Mouse (Mus musculus): ENCODE measurements at regions not wholly inside any gene's neighbourhood (a gene's known extent, or its start where the extent isn't known, plus 50 kb on each side); places are given as distances from the start of the nearest gene placed in this dataset.

DNA sequence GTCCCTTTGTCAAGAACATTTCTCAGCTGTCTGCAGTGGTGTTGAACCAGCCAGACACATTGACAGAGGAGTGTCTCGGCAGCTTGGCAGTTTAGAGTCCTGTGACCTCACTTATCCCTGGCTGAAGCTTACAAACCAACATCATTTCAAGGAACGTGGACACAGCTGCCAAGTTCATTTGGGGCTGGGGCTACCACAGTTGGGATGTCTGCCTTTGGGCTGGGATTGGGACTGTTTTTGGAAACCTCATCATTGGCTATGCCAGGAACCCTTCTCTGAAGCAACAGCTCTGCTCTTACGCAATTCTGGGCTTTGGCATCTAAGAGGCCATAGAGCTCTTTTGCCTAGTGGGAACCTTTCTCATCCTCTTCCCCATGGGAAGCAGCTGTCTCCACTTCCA is 200.4 kb downstream of the Gm15262 start:
- ChIA-PET POLR2A (no interaction called here), CTCF (no interaction called here)

DNA sequence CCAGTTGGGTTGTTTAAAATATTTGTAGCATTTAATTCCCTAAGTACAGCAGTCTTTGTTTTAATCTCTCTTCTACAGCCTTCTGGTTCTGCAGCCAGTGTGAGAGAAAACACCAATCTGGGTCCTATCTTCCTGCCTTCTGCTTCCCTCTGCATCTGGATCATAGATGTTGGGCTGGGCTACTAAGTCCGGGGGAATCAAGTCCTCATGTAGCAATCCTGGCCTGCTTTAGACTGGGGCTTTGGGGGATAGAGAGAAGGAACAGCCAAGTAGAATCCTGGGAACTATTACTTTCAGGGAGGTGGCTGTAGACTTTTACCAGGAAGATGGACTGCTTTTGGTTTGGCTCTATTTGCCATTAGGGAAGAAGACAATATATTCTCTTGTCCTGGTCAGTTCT is 205.5 kb upstream of the Rai2 start:
- ChIA-PET CTCF (no interaction called here), POLR2A (no interaction called here)

DNA sequence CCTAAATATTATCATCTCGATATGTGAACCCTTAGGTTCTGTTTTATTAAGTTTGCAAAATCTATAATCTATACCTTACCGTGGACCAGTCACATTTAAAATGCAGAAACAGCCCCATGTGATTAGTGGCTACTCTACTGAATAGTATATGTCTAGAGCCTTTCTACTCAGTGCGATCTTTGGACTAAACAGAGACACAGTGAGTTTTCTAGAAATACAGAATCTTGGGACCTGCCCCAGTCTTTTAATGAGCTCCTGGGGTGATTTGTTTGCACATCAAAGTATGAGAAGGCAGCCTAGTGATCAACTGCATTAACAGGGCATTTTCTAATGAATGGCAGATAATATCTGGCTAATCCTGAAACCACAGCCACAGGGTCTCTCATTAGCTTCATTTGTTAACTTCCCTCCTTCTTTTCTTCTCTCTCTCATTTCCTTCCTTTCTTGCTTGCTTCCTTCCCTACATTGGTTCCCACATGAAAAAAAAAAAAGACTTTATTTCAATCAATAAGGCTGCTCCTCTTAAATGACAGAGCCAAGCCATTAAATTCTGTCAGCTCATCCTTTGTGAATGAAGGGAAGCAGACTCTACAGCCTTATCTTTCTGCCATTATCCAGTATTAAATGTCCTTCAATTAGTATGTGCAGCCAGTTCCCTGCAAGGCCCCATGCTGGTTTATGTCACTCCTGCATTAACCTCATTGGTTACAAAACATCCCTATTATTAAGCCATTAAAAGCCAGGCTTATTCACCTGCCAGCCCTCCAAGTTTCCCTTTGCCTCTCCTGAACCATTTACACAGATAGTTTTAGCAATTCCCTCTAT is 193.2 kb upstream of the Rai2 start:
- POLR2A ChIA-PET, result no interaction called here
- CTCF ChIA-PET, result interaction anchor here in 1 of 4 experiments (0.7 kb wide), 1 partner anchor 1372 kb away, joined by 3 read pairs; no protein-coding TSS in a partner anchor

DNA sequence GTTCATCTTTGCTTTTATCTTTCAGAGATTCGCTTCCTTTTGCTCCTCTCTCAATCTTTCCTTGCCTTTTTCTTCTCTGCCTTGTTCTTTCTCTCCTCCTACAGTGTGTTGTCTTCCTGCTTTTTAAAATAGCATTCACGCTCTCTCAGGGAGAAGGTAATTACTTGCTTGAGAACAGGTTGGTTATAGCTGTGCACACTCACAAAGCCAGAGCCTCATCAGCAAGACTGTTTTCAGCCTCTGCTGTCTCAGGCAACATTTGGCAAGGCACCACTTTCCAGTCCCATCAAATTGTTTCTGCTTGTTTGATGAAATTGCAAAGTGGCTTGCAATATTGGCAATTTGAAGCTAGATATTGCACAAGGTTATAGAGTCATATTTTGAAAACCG is 192.6 kb upstream of the Rai2 start:
- ChIA-PET POLR2A (no interaction called here), CTCF (no interaction called here)

DNA sequence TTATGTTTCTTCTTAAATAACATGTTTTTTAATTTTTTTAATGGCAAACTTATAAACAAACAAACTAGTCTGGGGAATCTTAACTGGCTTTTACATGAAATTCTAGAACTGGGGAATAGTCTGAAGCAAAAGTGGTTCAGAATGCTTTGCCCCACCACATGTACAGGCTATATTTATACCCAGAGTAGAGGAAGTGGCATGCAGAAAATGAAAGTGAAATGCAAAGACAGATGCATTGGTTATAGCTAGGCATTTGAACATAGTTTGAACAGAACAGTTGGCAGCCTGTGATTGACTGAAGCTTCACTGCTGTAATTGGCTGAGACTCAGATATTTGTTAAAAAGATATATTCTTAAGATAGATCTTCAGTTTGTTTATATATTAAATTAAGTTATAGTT is 179.6 kb upstream of the Rai2 start:
- ChIA-PET POLR2A (no interaction called here), CTCF (no interaction called here)

DNA sequence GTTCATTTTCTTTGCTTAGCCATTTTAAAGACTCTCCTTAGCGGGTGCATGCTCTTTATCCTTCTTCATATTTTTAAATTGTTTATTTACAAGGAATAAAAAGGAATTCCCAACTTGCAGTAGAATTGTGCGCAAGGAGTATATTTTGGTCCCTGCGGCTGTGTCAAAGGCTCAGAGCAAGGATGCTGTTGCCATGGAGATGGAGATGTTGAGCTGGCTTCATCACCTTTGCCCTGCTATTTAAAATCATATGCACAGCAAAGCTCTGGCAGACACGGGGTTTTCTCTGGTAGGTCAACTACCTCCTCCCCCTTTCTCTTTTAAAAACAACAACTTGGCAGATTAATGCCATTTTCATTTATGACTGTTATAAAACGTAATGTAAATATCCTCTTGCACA is 160.0 kb upstream of the Rai2 start:
- ChIA-PET CTCF (interaction anchor here in 1 of 4 experiments (0.6 kb wide), 1 partner anchor 1628 kb away, joined by 4 read pairs; no protein-coding TSS in a partner anchor), POLR2A (no interaction called here)

DNA sequence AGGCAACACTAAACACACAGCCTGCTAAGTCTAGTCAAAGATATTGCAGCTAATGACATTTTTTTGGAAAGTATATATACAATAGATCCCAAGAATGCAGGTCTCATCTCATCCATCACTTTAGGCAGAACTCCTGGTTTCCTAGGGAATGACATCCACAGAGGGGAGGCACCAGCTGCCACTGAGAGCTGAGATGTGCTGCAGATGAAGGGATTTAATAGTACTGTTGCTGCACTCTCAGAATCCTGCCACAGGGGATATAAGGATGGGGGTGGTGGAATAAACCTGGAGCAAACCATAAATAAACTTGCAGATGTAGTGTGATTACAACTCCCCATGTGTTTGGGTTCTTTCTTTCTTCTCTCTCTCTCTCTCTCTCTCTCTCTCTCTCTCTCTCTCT is 158.4 kb upstream of the Rai2 start:
- ChIA-PET POLR2A (no interaction called here), CTCF (no interaction called here)

DNA sequence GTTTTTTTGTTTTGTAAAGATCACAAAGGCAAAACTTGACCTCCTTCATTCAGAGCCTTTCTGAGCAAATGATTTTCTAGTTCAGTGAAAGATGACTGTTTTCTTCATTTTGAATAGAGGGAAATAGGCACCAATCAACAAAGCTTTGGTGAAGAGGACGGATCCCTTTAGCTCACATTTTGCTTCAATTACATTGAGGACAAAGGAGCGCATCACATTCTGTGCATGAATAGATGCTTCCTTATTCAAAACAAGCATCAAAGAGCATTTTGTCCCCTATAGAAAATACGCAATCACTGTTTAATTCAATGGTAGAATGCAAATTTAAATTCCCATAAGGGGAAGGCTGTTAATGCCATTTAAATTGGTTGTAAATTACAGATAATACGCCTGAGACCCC is 150.4 kb upstream of the Rai2 start:
- CTCF ChIA-PET, result no interaction called here
- POLR2A ChIA-PET, result no interaction called here

DNA sequence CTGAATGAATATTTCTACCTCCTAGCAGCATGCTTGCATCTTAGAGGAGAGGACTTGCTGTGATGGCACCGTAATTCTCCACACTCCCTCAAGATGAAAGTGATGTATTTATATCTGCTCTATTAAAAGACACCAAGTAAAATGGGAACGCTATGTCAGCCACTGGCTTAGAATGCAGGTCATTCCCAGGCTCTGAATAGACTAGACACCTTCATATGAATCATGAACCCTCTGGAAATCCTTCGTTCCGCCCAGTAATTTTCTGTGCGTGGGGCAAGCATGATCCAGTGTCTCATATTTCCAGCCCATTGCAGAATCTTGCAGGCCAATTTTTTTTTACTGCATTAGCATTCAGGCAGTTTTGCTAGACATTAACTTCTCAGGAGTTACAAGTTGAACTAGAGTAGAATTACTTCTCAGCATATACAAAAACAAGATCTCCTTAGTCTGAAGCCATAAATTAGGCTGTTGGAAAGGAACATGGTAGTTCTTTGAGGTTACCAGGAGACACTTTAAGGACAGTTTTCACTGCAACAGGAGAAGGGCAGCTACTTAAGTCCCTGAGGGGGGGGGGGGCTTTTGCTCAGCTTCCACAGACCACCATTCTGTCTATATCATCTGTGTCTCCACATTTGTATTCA is 134.7 kb upstream of the Rai2 start:
- CTCF ChIA-PET, result no interaction called here
- POLR2A ChIA-PET, result no interaction called here

DNA sequence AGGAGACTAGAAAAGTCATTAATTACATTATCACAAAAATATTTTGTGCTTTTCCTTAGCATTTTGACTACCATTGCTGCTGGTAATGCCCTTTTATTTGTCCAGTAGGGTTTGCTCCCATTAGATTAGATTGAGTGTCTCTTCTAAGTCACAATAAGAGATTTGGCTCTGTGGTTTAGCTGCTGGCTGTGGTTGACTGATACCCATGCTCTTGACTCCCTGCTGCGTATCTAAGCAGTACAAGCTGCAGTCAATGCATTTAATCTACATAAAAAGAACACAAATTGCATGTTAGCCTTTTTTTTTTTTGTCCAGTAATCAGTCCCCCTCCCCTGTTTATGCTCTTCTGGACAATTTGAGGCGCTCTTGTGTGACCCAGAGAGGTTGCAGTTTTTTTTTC is 133.0 kb upstream of the Rai2 start:
- CTCF ChIA-PET, result no interaction called here
- POLR2A ChIA-PET, result no interaction called here

DNA sequence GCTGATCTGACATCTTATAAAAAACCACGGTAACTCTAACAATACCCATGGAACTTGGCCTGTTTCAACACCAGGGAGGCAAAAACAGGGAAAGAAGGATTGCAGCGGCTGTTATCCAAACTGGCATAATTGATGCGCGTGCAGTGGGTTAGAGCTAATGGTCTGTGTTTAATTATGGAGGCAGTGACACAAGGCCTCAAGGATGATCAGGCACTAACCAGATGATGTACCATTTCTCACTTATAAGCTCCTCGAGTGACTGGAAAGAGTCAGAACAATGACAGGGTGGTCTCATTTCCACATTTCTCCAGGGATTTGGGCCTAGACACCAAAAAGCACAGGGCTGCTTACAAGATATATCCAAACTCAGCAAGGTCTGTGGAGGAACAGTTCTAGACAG is 83.0 kb upstream of the Rai2 start:
- CTCF ChIA-PET, result no interaction called here
- POLR2A ChIA-PET, result no interaction called here

DNA sequence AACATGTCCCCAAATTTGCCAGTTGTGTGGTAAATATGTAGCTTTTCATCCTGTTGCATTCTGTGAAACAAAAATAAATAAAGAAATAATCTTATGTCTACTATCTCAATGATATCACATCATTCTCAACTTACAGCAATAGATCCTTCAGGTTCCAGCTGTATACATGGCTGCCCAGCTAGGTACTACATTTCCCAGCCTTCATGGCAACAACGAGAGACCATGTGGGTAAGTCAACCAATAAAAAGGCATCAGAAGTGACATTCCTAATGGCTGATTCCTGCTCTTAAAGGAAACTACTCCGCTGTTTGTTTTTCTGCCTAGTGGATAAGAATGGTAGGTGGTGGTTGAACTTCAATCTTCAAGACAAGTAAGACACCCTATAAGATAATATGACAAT is 82.5 kb upstream of the Rai2 start:
- ChIA-PET POLR2A (no interaction called here), CTCF (no interaction called here)

DNA sequence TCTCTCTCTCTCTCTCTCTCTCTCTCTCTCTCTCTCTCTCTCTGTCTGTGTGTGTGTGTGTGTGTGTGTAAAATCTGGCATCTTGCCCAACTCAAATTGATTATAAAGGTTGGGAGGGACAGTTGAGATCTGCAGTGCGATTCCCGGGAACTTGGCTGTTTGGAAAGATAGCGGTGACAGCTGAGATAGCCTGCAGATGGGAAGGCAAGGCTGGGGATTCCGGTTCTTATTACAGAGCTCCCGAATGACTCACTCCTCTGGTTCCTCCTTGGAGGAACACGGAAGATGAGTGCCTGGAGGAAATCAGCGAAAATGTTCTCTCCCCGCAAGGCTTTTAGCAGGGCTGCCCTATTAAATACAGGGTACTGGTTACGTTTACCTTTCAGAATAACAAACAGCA is 81.2 kb upstream of the Rai2 start:
- ChIA-PET CTCF (no interaction called here), POLR2A (no interaction called here)

DNA sequence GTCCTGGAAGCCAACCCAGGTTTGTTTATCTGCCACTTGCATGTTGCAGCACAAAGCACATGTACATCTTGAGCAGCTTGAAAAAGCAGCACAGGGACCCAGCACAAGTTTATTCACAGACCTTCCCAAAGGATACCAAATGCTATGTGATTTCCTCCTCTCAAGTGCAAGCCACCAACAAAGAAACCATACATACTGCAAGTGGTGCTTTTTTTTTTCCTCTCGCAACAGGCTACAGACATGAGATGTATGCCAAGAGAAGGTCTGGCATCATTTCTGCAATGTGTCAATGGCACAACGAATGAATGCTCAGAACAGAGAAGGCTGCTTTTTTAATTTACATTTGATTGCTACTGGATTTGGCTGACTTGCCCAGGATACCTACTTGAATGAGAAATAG is 63.8 kb upstream of the Rai2 start:
- POLR2A ChIA-PET, result no interaction called here
- CTCF ChIA-PET, result no interaction called here

DNA sequence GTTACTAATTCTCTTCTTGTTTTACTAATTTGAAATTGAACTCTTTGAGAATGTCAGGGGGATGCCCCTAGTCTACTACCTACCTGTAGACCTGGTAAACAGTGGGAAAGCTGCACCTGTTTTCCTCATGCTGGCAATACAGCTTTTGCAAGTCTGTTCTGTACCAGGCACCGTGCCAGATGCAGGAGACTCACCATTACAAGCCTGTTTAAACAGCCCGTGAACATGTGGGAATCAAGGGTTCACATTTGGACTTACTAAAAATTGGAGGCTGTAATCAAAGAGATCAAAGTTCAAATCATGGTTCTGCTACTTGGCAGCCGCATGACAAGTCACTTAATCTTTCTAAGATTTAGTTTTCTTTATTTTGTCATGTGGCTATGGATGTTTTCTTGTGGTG is 56.8 kb upstream of the Rai2 start:
- POLR2A ChIA-PET, result no interaction called here
- CTCF ChIA-PET, result no interaction called here

DNA sequence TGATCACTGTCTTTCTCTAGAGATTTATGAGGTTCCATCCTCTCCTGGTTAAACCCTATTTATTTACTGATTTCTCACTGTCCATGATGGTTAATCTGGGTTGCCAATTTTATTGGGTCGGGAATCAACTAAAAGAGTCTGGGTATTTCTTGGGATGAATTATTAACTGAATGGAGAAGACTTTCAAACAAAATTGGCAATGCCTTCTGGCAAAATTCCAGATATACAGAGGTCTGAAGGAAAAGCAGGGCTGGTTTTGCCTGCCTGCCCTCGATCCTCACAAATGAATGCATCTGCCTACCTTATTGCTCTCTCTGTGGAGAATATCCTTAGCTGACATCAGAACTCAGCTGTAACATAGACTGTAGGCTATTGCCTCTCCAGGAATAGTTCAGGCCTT is 54.9 kb upstream of the Rai2 start:
- ChIA-PET POLR2A (no interaction called here), CTCF (no interaction called here)
